Mouse (Mus musculus) testis, adult 2 months (tissue): ENCODE measurements around the gene Grin2a.

Experiments
- CTCF ChIP-seq: fragments of 200-500 bp; IDR thresholded peaks from 2 replicates; pipeline ENCODE4 v1.5.1; 2012; ENCODE audit warnings: low read depth, mild to moderate bottlenecking, inconsistent platforms, low read length, moderate library complexity; ENCODE audit not compliant: control insufficient read depth, insufficient read depth, insufficient replicate concordance
- POLR2A ChIP-seq: fragments of 200-500 bp; IDR thresholded peaks from 2 replicates; pipeline ENCODE4 v1.6.1; 2012; ENCODE audit warnings: low read depth, mild to moderate bottlenecking, inconsistent platforms, low read length, moderate library complexity; ENCODE audit not compliant: control insufficient read depth

DNA sequence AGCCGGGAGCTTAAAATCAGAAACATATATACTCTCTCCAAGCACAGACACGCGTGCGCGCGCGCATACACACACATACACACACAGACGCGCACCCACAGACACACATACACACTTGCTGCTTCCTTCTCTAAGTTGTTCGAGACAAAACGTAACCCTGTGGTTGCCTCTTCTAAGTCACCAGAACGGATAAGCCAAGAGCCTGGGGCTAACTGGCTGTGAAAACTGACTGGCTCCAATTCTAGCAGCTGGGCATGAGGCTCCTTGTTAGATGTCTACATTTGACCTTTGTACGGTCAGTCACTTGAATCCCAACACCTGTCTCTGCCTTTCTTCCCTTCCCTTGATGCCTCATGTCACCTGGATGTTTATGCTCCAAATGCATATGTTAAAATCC, 452 bp upstream of the Grin2a start:
- TF ChIP-seq POLR2A (no peak), CTCF (no peak)
